Mouse (Mus musculus): ENCODE data around the gene Exosc6. TPM values are rescaled to one million over a fixed set of nuclear protein-coding genes. Genes with fewer than 3 reads are reported as not detected.
"Not testable (repeated sequence)": the region's sequence is repeated elsewhere in the genome, so short reads cannot be mapped to it uniquely, and the experiment has no call there.

The Exosc6 gene
- polyA plus RNA-seq, 1 experiment from 2014 or later, result 31.2 TPM

DNA sequence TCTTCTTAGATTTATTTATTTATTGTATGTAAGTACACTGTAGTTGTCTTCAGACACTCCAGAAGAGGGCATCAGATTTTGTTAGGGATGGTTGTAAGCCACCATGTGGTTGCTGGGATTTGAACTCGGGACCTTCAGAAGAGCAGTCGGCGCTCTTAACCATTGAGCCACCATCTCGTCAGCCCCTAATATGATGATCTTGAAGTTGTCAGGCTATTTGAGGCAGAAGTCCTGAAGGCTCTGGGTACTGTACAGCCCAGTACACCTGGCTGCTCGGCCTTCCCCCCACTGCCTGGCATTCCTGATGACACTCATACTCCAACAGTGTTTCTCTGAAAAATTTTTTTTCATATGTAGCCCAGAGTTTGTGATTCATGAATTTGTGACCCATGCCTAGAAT is 27.8 kb downstream of the Exosc6 start:
- not testable (repeated sequence) for H3K36me3 ChIP-seq (replicated peaks; ENCODE audit: control insufficient read depth, insufficient read depth, low read depth, low read length); H3K4me3 ChIP-seq (ENCODE audit: low read depth, low read length); H3K27ac ChIP-seq (replicated peaks; ENCODE audit: low read depth, low read length); H3K9ac ChIP-seq (replicated peaks; ENCODE audit: low read length); H3K9me3 ChIP-seq (replicated peaks; ENCODE audit: control insufficient read depth, low read length); H3K4me2 ChIP-seq (ENCODE audit: low read depth, low read length); DNase-seq (ENCODE audit: low spot score); H3K4me1 ChIP-seq (ENCODE audit: control insufficient read depth, insufficient read depth, low read length); H3K27me3 ChIP-seq (ENCODE audit: control insufficient read depth, insufficient read depth, low read length); ATAC-seq (replicated peaks; ENCODE audit: insufficient number of reproducible peaks, low FRiP score, low TSS enrichment, low read depth)
- WGBS, result 85% methylated on average over 5 of the region's 5 CpGs

DNA sequence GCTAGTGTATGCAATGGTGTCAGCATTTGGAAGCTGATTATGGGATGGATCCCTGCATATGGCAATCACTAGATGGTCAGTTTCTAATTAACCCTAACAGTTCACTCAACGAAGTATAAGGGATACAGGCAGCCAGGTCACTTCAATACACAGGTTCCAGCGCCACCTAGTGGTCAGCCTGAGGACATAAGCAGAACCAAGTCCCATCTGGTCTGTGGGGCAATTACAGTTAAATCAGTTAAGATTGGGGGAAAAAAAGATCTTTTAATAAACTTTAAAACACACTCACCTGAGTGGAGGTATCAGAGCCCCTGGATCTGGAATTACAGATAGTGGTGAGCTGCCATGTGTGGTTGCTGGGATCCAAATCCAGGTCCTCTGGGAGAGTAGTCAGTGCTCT is 34.0 kb downstream of the Exosc6 start:
- ATAC-seq (replicated peaks; ENCODE audit: insufficient number of reproducible peaks, low FRiP score, low TSS enrichment, low read depth), result no peak
- Histone ChIP-seq H3K9ac (replicated peaks; ENCODE audit: low read length) (no peak overlapping the region), H3K4me1 (ENCODE audit: control insufficient read depth, insufficient read depth, low read length) (no peaks in the 10 kb centered on the region), H3K27ac (replicated peaks; ENCODE audit: low read depth, low read length) (no peak overlapping the region), H3K4me2 (ENCODE audit: low read depth, low read length) (no peak overlapping the region), H3K27me3 (ENCODE audit: control insufficient read depth, insufficient read depth, low read length) (no peaks in the 10 kb centered on the region), H3K4me3 (ENCODE audit: low read depth, low read length) (no peak overlapping the region), H3K36me3 (replicated peaks; ENCODE audit: control insufficient read depth, insufficient read depth, low read depth, low read length) (no peaks in the 10 kb centered on the region), H3K9me3 (replicated peaks; ENCODE audit: control insufficient read depth, low read length) (no peaks in the 10 kb centered on the region)
- WGBS, result 2% methylated on average over 2 of the region's 2 CpGs
- peak; percentile 87 for DNase-seq (ENCODE audit: low spot score)

GRCm38 (mm10) chr8:111091706-111092105 is 35.6 kb downstream of the Exosc6 start:
- 82% methylated on average over 7 of the region's 7 CpGs for WGBS
- no peak overlapping the region for H3K4me3 ChIP-seq (ENCODE audit: low read depth, low read length)

GRCm38 (mm10) chr8:111092326-111092725 is 36.2 kb downstream of the Exosc6 start, which contains the start of gene Clec18a:
Gene Clec18a (minus strand): TSS chr8:111092426.
- not testable (repeated sequence) for H3K27me3 ChIP-seq (ENCODE audit: control insufficient read depth, insufficient read depth, low read length); H3K27ac ChIP-seq (replicated peaks; ENCODE audit: low read depth, low read length); H3K4me2 ChIP-seq (ENCODE audit: low read depth, low read length); H3K36me3 ChIP-seq (replicated peaks; ENCODE audit: control insufficient read depth, insufficient read depth, low read depth, low read length); H3K4me3 ChIP-seq (ENCODE audit: low read depth, low read length); DNase-seq (ENCODE audit: low spot score); ATAC-seq (replicated peaks; ENCODE audit: insufficient number of reproducible peaks, low FRiP score, low TSS enrichment, low read depth); H3K9ac ChIP-seq (replicated peaks; ENCODE audit: low read length); H3K4me1 ChIP-seq (ENCODE audit: control insufficient read depth, insufficient read depth, low read length); H3K9me3 ChIP-seq (replicated peaks; ENCODE audit: control insufficient read depth, low read length)
- WGBS, result 88% methylated on average over 5 of the region's 6 CpGs

More at GRCm38 (mm10) chr8:111091706-111092105, 35.6 kb downstream of the Exosc6 start:
- Histone ChIP-seq H3K27me3 (ENCODE audit: control insufficient read depth, insufficient read depth, low read length) (peaks cover 2% of the 10 kb centered on the region; the same call in 1 of the 2 replicates), H3K9me3 (replicated peaks; ENCODE audit: control insufficient read depth, low read length) (no peaks in the 10 kb centered on the region), H3K27ac (replicated peaks; ENCODE audit: low read depth, low read length) (no peak overlapping the region), H3K4me1 (ENCODE audit: control insufficient read depth, insufficient read depth, low read length) (no peaks in the 10 kb centered on the region; the same call in 1 of the 2 replicates), H3K9ac (replicated peaks; ENCODE audit: low read length) (no peak overlapping the region), H3K36me3 (replicated peaks; ENCODE audit: control insufficient read depth, insufficient read depth, low read depth, low read length) (no peaks in the 10 kb centered on the region), H3K4me2 (ENCODE audit: low read depth, low read length) (no peak overlapping the region)
- ATAC-seq (replicated peaks; ENCODE audit: insufficient number of reproducible peaks, low FRiP score, low TSS enrichment, low read depth), result no peak
- DNase-seq (ENCODE audit: low spot score), result no peak

DNA sequence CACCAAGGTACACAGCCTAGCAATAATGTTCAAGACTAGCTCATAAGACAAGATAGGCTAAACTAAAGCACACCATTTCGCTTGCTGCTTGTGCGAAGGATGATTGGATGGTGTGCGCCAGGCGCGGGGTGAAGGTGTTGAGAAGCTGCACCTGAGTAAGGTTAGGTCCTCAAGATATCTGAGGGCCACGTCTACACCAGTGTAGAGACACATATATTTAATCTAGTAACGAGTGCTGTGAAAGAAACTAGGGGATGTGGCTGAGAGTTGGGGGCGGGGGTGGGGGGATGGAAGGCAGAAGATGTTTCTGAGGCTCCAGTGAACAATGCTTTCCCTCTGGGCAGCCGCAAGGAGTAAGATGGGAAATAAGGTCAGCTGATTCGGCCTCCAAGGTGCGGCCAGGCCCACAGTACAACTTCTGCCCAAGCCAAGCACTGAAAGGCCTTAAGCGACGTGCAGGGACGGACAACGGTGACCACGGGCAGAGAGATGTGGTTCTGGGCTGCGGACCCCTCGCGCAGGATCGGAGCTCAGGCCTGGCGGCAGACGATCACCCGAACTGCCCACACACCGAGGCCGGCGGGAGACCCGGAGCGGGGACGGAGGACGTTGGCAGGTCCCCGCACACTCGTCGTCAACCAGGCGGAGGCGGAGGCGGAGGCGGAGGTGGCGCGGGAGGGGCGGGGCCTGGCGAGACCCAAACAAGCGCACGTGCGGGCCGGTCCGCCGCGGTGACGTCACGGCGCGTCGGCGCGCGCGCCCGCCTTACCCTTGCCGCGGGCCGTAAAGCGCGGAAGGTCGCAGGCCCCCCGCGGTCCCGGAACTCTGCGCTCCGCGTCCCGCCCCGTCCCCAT is 38.0 kb downstream of the Exosc6 start, which contains the start of gene Pdpr:
TSS of gene Pdpr (plus strand) at position 766 of the 854 bp plus-strand sequence.
- no peaks in the 10 kb centered on the region for H3K36me3 ChIP-seq (replicated peaks; ENCODE audit: control insufficient read depth, insufficient read depth, low read depth, low read length)
- H3K9me3 ChIP-seq (replicated peaks; ENCODE audit: control insufficient read depth, low read length), result no peaks in the 10 kb centered on the region
- peak; percentile 91 for ATAC-seq (replicated peaks; ENCODE audit: insufficient number of reproducible peaks, low FRiP score, low TSS enrichment, low read depth)
- peak within 1 kb of the TSS; percentile 65 for H3K9ac ChIP-seq (replicated peaks; ENCODE audit: low read length)
- no peaks in the 10 kb centered on the region; the same call in 1 of the 2 replicates for H3K4me1 ChIP-seq (ENCODE audit: control insufficient read depth, insufficient read depth, low read length)
- H3K27ac ChIP-seq (replicated peaks; ENCODE audit: low read depth, low read length), result 0 out of 2 replicates have a peak within 1 kb of the TSS, but pooled peaks have one; percentile 20
- H3K4me2 ChIP-seq (ENCODE audit: low read depth, low read length), result peak within 1 kb of the TSS; percentile 79
- 5% methylated on average over 54 of the region's 72 CpGs for WGBS
- DNase-seq (ENCODE audit: low spot score), result peak; percentile 87
- H3K27me3 ChIP-seq (ENCODE audit: control insufficient read depth, insufficient read depth, low read length), result peaks cover 2% of the 10 kb centered on the region; the same call in 1 of the 2 replicates
- H3K4me3 ChIP-seq (ENCODE audit: low read depth, low read length), result peak within 1 kb of the TSS; percentile 57

GRCm38 (mm10) chr8:111094719-111095302 is 38.7 kb downstream of the Exosc6 start:
- Histone ChIP-seq H3K4me2 (ENCODE audit: low read depth, low read length) (peak overlapping the region; percentile 76), H3K9ac (replicated peaks; ENCODE audit: low read length) (peak overlapping the region; percentile 56), H3K4me3 (ENCODE audit: low read depth, low read length) (peak overlapping the region; percentile 57)
- not testable (repeated sequence) for H3K36me3 ChIP-seq (replicated peaks; ENCODE audit: control insufficient read depth, insufficient read depth, low read depth, low read length); H3K4me1 ChIP-seq (ENCODE audit: control insufficient read depth, insufficient read depth, low read length); H3K9me3 ChIP-seq (replicated peaks; ENCODE audit: control insufficient read depth, low read length); H3K27ac ChIP-seq (replicated peaks; ENCODE audit: low read depth, low read length); H3K27me3 ChIP-seq (ENCODE audit: control insufficient read depth, insufficient read depth, low read length); DNase-seq (ENCODE audit: low spot score)
- WGBS, result under 1% methylated on average over 56 of the region's 69 CpGs
- ATAC-seq (replicated peaks; ENCODE audit: insufficient number of reproducible peaks, low FRiP score, low TSS enrichment, low read depth), result peak; percentile 46
